Mouse (Mus musculus) embryo, embryonic 10.5 days (tissue): ENCODE measurements around the gene Gm10295.

ENCODE experiments used
- DNase-seq: peaks from one replicate; pipeline ENCODE4 v3.0.0-alpha.2; 2015; ENCODE audit warnings: low spot score

The Gm10295 gene

GRCm38 (mm10) chr7:71351364-71351763 lies at the start of gene Gm10295:
Gm10295 (minus strand) TSS chr7:71351485.
- peak; percentile 18 for DNase-seq

GRCm38 (mm10) chr7:71401032-71401431 lies 49.7 kb upstream of the Gm10295 start:
- DNase-seq, result no peak

GRCm38 (mm10) chr7:71399891-71400632 lies 48.8 kb upstream of the Gm10295 start:
- no peak for DNase-seq

- no peak for DNase-seq
Measured at GRCm38 (mm10) chr7:71398959-71399756, 47.9 kb upstream of the Gm10295 start.

GRCm38 (mm10) chr7:71398389-71398788 lies 47.1 kb upstream of the Gm10295 start:
- no peak for DNase-seq

GRCm38 (mm10) chr7:71392795-71393341 lies 41.6 kb upstream of the Gm10295 start:
- no peak for DNase-seq

GRCm38 (mm10) chr7:71391333-71391732 lies 40.0 kb upstream of the Gm10295 start:
- DNase-seq, result no peak

- no peak for DNase-seq
Measured at GRCm38 (mm10) chr7:71390291-71390690, 39.0 kb upstream of the Gm10295 start.

GRCm38 (mm10) chr7:71386050-71386449 lies 34.8 kb upstream of the Gm10295 start:
- no peak for DNase-seq

- no peak for DNase-seq
Measured at GRCm38 (mm10) chr7:71384921-71385320, 33.6 kb upstream of the Gm10295 start.

- DNase-seq, result peak; percentile 85
Measured at GRCm38 (mm10) chr7:71383341-71384130, 32.3 kb upstream of the Gm10295 start.

- peak; percentile 62 for DNase-seq
Measured at GRCm38 (mm10) chr7:71379826-71380825, 28.8 kb upstream of the Gm10295 start.

GRCm38 (mm10) chr7:71378812-71379760 lies 27.8 kb upstream of the Gm10295 start:
- peak; percentile 84 for DNase-seq

GRCm38 (mm10) chr7:71377983-71378382 lies 26.7 kb upstream of the Gm10295 start:
- DNase-seq, result no peak

GRCm38 (mm10) chr7:71374059-71374458 lies 22.8 kb upstream of the Gm10295 start:
- DNase-seq, result peak; percentile 31

- DNase-seq, result no peak
Measured at GRCm38 (mm10) chr7:71371916-71372315, 20.6 kb upstream of the Gm10295 start.

GRCm38 (mm10) chr7:71370746-71371145 lies 19.5 kb upstream of the Gm10295 start:
- no peak for DNase-seq

- no peak for DNase-seq
Measured at GRCm38 (mm10) chr7:71370128-71370527, 18.8 kb upstream of the Gm10295 start.

GRCm38 (mm10) chr7:71368543-71369181 lies 17.4 kb upstream of the Gm10295 start:
- DNase-seq, result no peak
